Mouse (Mus musculus) hindbrain, embryonic 10.5 days (tissue): Measurements from ENCODE around the gene Cfap298. TPM values are rescaled to one million over a fixed set of nuclear protein-coding genes. Genes with fewer than 3 reads are reported as not detected.
A peak's percentile ranks its signal among the peaks of the same experiment; 100 is the strongest.

ENCODE experiments used
- DNase-seq: peaks from one replicate; pipeline ENCODE4 v3.0.0-alpha.2; 2017; ENCODE audit warnings: low spot score
- H3K27ac ChIP-seq: fragments of 300-500 bp; sonication (generic); 2 replicates; pipeline ENCODE4 v1.5.1; 2016; ENCODE audit warnings: mild to moderate bottlenecking, moderate library complexity
- H3K27me3 ChIP-seq: fragments of 300-500 bp; sonication (generic); 2 replicates; pipeline ENCODE4 v1.6.1; 2016; ENCODE audit warnings: mild to moderate bottlenecking; ENCODE audit not compliant: poor library complexity, insufficient read depth, severe bottlenecking
- H3K36me3 ChIP-seq: fragments of 300-500 bp; sonication (generic); 2 replicates; pipeline ENCODE4 v1.6.1; 2016; ENCODE audit warnings: mild to moderate bottlenecking, moderate library complexity
- H3K4me1 ChIP-seq: fragments of 300-500 bp; sonication (generic); replicated peaks from 2 replicates; pipeline ENCODE4 v1.6.1; 2016; ENCODE audit warnings: mild to moderate bottlenecking
- H3K4me3 ChIP-seq: fragments of 300-500 bp; sonication (generic); 2 replicates; pipeline ENCODE4 v1.5.1; 2016; ENCODE audit warnings: mild to moderate bottlenecking, moderate library complexity
- H3K9me3 ChIP-seq: fragments of 300-500 bp; sonication (generic); 2 replicates; pipeline ENCODE4 v1.6.1; 2016; ENCODE audit warnings: mild to moderate bottlenecking, moderate library complexity
- WGBS: fragments of 180-500 bp; shearing (Covaris S2); methylation state at CpG from one replicate; pipeline ENCODE4 v1.1.7; 2016; 5-methylcytosine and 5-hydroxymethylcytosine counted together
- polyA plus RNA-seq: library from polyadenylated mRNA; unstranded; fragments of >200 nt; fragmentation: Nextera tagmentation; extraction: Ambion mirVana; gene quantifications from 2 replicates; pipeline ENCODE4 v1.2.1, GENCODE M21; 2016

Gene Cfap298
- polyA plus RNA-seq, 1 experiment from 2014 or later, result 69.3 TPM

DNA sequence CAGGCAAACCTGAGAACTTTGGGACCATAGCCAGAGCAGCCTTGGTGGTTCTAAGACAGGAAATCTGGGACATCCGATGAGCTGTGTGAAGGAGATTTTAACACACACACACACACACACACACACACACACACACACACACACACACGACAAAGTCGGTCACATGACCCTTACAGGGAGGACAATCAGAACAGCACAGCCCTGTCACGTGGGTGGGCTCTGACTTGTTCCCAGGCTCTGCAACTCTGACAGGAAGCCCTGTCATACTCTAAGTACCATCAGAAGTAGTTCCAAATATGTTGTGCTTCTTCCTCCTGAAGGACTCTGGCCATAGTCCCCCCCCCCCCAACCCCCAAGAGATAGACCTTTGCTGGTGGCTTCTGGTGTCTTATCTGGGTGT lies 33.5 kb downstream of the Cfap298 start:
- Histone ChIP-seq H3K27me3 (peaks cover 6% of the 10 kb centered on the region; the same call in 1 of the 2 replicates), H3K27ac (no peak overlapping the region), H3K36me3 (no peaks in the 10 kb centered on the region), H3K4me1 (peaks cover 23% of the 10 kb centered on the region), H3K4me3 (no peak overlapping the region), H3K9me3 (no peaks in the 10 kb centered on the region)
- no peak for DNase-seq
- 81% methylated on average over 3 of the region's 4 CpGs for WGBS

DNA sequence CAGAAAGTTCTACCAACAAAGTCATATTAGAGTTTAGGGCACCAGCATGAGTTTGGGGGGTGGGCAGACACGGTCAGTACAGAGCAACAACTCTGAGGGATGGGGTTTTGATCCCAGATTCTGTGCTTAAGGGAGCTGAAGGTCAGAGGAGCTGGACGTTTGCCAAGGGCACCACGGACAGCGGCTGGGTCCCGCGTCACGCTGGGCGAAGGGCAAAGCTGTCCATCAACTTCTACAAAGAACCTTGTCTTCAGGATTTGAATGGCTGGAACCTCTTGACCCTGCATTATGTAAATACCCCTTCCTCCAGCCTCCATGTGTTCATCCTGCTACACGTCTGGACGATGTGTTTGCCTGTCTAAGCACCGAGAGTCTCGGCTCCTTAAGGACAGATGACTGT lies 35.4 kb downstream of the Cfap298 start:
- no peaks in the 10 kb centered on the region for H3K36me3 ChIP-seq
- no peaks in the 10 kb centered on the region for H3K9me3 ChIP-seq
- 28% methylated on average over 12 of the region's 12 CpGs for WGBS
- H3K27ac ChIP-seq, result no peak overlapping the region
- peaks cover 23% of the 10 kb centered on the region for H3K4me1 ChIP-seq
- no peak overlapping the region for H3K4me3 ChIP-seq
- DNase-seq, result peak; percentile 69
- peaks cover 6% of the 10 kb centered on the region; the same call in 1 of the 2 replicates for H3K27me3 ChIP-seq

DNA sequence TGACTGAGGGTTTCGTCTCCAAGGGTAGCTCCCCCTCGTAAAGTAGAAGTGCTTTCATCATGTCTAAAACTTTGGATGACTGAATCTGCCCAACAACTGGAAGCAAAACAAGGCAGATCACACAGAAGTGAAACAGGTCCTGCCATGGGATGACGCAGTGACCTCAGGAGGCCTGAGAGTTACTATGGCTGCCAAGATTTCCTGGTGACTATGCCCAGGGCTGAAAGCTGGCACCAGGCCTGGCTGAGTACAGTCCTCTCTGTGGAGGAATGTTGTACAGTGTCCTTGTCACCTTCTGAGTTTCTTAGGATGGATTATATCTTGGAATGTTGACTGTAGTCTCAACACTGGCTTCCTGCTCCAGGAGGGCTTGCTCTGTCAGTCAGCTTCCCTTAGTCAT lies 37.3 kb downstream of the Cfap298 start:
- Histone ChIP-seq H3K27me3 (no peaks in the 10 kb centered on the region), H3K27ac (no peak overlapping the region), H3K4me1 (peaks cover 24% of the 10 kb centered on the region), H3K36me3 (no peaks in the 10 kb centered on the region), H3K4me3 (no peak overlapping the region), H3K9me3 (no peaks in the 10 kb centered on the region)
- DNase-seq, result no peak
- WGBS, result 91% methylated on average over 3 of the region's 3 CpGs

DNA sequence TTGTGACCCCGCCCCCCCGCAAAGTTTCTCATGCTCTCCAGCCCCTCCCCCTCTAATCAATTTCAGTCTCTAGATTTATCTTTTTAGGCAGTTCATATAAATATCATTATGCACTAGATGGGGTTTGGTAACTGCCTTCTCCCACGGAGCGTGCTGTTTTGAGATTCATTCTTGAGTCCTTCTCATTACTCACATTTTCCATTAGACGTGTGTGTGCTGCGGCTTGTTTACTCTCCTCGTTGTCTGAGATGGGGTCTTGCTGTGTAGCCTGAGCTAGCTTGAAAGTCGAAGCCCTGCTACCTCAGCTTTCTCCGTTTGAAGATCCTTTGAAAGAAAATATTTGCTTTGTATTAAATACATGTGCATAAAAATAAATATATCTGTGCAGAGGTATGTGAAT lies 41.1 kb downstream of the Cfap298 start:
- H3K36me3 ChIP-seq, result no peaks in the 10 kb centered on the region
- H3K27me3 ChIP-seq, result no peaks in the 10 kb centered on the region
- 59% methylated on average over 9 of the region's 9 CpGs for WGBS
- H3K27ac ChIP-seq, result no peak overlapping the region
- peaks cover 10% of the 10 kb centered on the region for H3K4me1 ChIP-seq
- no peak for DNase-seq
- H3K4me3 ChIP-seq, result no peak overlapping the region
- H3K9me3 ChIP-seq, result no peaks in the 10 kb centered on the region

DNA sequence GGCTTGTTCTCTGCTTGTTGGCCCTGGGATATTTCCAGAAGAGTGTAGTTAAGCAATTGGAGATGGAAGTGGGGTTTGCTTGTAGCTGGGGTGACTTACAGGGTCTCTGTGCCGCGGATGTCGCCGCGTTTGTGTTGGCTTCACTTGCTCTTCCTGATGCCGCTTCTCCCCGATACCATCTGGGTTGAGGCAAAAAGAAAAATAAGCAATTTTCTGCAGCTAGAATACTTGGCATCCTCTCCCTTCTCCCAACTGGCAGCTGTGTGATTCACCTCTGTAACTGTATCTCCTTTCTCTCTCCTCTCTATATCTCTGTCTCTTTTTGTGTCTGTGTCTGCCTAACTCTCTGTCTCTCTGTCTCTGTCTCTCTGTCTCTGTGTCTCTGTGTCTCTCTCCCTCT lies 41.9 kb downstream of the Cfap298 start:
- no peaks in the 10 kb centered on the region for H3K36me3 ChIP-seq
- WGBS, result 68% methylated on average over 7 of the region's 7 CpGs
- DNase-seq, result no peak
- H3K4me3 ChIP-seq, result no peak overlapping the region
- peaks cover 10% of the 10 kb centered on the region for H3K4me1 ChIP-seq
- H3K27me3 ChIP-seq, result no peaks in the 10 kb centered on the region
- no peak overlapping the region for H3K27ac ChIP-seq
- no peaks in the 10 kb centered on the region for H3K9me3 ChIP-seq

DNA sequence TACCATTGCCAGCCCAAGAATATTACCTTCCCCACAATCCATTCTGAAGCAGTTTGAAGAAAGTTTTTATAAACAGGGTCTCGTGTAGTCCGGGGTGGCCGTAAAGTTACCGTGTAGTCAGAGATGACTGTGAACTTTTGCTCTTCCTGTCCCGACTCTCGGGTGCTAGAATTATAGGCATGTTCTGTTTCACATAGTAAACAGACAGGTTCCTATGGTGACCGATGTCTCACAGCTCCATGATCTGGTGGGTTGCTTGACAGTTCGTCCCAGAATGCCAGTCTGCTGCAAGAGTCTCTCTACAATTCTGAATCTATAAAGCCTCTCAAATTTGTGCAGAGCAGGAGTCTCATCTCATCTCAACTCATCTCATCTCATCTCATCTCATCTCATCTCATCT lies 42.8 kb downstream of the Cfap298 start:
- Histone ChIP-seq H3K9me3 (no peaks in the 10 kb centered on the region), H3K27ac (no peak overlapping the region), H3K4me3 (no peak overlapping the region), H3K4me1 (peaks cover 10% of the 10 kb centered on the region), H3K27me3 (no peaks in the 10 kb centered on the region), H3K36me3 (no peaks in the 10 kb centered on the region)
- 78% methylated on average over 8 of the region's 8 CpGs for WGBS
- no peak for DNase-seq

DNA sequence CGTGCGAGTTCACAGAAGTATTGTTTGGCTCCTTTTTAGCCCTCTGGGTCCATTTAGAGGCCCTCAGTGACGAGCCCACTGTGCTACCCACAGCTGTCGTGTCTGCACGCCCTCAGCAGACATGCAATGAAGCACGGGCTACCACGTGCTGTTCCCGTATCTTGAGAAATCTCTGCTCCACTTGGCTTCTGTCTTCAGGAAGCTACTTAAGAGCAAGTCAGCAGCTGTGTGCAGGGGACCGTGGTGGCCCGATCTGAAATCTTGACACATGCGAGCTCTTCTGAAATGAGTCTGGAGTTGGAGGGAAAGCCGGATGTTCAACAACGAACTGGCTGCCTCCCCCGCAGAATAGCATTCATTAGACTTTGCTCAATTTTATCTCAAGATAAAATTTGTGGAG lies 43.3 kb downstream of the Cfap298 start:
- no peak overlapping the region for H3K27ac ChIP-seq
- H3K36me3 ChIP-seq, result no peaks in the 10 kb centered on the region
- peaks cover 10% of the 10 kb centered on the region for H3K4me1 ChIP-seq
- H3K9me3 ChIP-seq, result no peaks in the 10 kb centered on the region
- no peaks in the 10 kb centered on the region for H3K27me3 ChIP-seq
- H3K4me3 ChIP-seq, result no peak overlapping the region
- no peak for DNase-seq
- WGBS, result 76% methylated on average over 14 of the region's 14 CpGs

DNA sequence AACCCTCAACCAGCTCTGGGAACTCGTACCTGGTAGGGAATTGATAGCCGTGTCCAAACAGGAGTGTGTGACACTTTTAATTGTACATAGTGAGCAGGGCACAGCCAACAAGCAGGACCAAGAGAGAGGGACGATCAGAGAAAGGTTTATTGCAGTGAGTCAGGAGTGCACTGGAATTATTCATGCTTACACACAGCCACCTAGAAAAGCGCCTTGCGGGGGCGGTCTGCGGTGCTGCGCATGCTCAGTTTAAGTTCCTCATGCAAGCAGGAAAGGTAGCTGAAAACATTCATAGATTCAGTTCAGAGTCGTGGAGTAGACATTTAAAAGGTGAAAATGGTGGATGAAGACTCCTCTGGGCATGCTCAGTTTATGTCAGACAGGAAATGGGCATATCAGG lies 44.2 kb downstream of the Cfap298 start:
- Histone ChIP-seq H3K4me1 (peaks cover 12% of the 10 kb centered on the region), H3K27ac (no peak overlapping the region), H3K36me3 (no peaks in the 10 kb centered on the region), H3K4me3 (no peak overlapping the region), H3K9me3 (no peaks in the 10 kb centered on the region), H3K27me3 (no peaks in the 10 kb centered on the region)
- no peak for DNase-seq
- 92% methylated on average over 9 of the region's 9 CpGs for WGBS

DNA sequence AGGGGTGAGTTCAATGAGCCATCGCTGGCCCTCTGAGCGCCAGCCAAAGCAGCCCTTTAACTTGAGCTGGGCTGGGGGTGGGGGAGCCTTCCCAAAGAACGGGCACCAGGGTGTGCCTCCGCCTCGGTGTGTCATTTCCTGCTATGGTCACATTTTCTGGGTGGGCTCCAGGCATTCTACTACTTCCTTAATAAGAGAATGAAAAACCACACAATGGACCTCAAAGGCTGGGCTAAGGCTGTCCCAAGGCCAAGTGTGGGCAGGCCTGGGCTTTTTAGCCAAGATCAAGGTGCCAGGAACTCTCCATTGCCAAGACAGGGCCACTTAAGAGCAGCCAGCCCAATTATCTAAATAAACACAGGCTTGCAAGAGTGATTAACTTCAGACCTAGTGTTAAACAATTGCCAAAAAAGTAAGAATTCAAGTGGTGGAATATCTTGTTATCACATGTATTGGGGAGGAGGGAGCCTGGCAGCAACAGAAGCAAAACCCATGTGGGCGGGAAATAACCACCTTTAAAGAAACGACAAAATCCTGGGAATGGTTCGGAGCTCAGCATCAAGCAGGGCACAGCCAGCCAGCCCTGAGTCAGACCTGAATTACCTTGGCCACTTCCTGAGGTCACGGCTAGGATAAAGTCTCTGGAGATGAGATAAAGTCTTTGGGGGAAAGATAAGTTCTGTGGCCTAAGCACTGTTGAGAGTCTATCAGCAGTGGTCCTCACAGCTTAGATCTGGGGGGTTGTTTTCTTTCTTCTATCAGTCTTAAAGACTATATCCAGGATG lies 48.9 kb downstream of the Cfap298 start:
- WGBS, result 79% methylated on average over 9 of the region's 9 CpGs
- no peaks in the 10 kb centered on the region for H3K36me3 ChIP-seq
- H3K9me3 ChIP-seq, result no peaks in the 10 kb centered on the region
- H3K27me3 ChIP-seq, result no peaks in the 10 kb centered on the region
- peaks cover 8% of the 10 kb centered on the region for H3K4me1 ChIP-seq
- DNase-seq, result no peak
- H3K27ac ChIP-seq, result 0 out of 2 replicates have a peak overlapping the region, but pooled peaks have one; percentile 12
- H3K4me3 ChIP-seq, result no peak overlapping the region

DNA sequence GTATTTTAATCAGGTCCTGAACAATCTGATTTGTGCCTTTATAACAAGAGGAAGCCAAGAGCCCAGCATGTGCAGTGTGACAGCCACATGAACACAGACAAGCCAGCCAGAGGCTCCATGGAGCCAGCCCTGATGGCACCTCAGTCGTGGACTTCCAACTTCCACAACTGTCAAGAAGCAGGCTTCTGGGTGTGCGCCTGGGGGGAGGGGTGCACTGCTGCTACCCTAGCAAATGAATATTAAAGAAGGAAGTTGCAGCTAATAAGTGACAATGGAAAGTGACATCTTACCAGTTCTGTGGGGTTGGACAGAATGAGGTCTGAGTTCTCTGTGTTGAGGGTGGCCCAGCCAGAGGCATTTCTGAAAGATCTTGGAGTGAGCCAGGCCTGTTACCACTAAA lies 49.6 kb downstream of the Cfap298 start:
- peaks cover 8% of the 10 kb centered on the region for H3K4me1 ChIP-seq
- H3K9me3 ChIP-seq, result no peaks in the 10 kb centered on the region
- 75% methylated on average over 2 of the region's 2 CpGs for WGBS
- no peak for DNase-seq
- no peak overlapping the region for H3K4me3 ChIP-seq
- no peaks in the 10 kb centered on the region for H3K27me3 ChIP-seq
- H3K27ac ChIP-seq, result 0 out of 2 replicates have a peak overlapping the region, but pooled peaks have one; percentile 12
- H3K36me3 ChIP-seq, result no peaks in the 10 kb centered on the region

DNA sequence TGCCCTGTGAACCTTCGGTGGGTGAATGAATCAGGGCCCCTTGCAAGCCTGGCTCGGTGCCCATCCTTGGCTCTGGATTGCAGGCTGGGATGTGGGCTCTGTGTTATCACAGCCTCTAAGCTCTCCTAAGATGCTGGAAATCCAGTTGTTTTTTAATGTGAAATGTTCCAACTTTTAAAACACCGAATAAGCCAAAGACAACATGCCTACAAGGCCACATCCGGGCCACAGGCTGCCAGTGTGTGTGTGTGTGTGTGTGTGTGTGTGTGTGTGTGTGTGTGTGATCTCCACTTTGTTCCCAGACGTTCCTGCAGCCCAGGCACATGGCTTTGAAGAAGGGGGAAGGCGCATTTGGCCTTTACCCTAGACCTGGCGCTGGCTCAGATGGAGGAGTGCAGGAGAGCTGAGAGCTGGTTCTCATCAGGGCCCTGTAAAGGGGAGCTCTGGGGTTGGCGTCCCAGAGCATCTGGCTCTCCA lies 52.4 kb downstream of the Cfap298 start:
- 70% methylated on average over 8 of the region's 8 CpGs for WGBS

DNA sequence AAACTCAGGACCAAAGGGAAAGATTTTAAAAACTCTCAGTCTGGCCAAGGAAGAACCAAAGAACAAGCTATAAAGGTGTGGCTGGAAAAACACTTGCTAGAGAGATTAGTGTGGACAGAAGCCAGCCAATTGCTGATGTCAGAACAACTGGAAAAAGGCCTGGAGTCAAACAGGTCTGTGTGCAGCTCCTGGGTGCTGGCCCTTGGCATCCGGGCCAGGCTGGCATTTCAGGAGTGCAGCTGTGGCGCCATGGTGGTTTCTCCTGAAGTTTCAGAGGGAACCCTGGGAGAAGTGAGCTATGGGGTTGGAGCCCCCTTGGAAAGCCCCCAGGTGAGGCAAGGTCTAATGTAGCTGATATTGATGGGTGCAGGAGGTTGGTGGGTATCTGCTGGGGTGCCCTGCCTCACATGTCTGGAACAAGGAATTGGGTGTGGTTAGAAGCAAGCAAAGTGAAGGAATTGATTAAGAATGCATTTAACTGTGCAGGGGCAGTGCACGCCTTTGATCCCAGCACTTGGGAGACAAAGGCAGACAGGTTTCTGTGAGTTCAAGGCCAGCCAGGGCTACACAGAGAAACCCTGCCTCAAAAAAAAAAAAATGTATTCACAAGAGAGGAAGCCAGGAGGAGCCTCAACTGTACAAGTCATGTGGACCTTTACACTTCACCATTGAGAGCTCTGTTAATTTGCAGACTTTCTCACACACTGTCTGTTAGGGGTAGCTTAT lies 56.6 kb downstream of the Cfap298 start:
- H3K36me3 ChIP-seq, result no peaks in the 10 kb centered on the region
- WGBS, result 88% methylated on average over 3 of the region's 3 CpGs
- no peaks in the 10 kb centered on the region for H3K4me1 ChIP-seq
- no peak overlapping the region for H3K4me3 ChIP-seq
- no peak for DNase-seq
- no peak overlapping the region for H3K27ac ChIP-seq
- no peaks in the 10 kb centered on the region for H3K9me3 ChIP-seq
- no peaks in the 10 kb centered on the region; the same call in 1 of the 2 replicates for H3K27me3 ChIP-seq

More for the DNA sequence above, 52.4 kb downstream of the Cfap298 start:
- Histone ChIP-seq H3K4me1 (peaks cover 8% of the 10 kb centered on the region), H3K9me3 (no peaks in the 10 kb centered on the region), H3K36me3 (no peaks in the 10 kb centered on the region), H3K27me3 (no peaks in the 10 kb centered on the region), H3K27ac (no peak overlapping the region), H3K4me3 (no peak overlapping the region)
- DNase-seq, result no peak
